Mouse (Mus musculus): ENCODE measurements at regions not wholly inside any gene's neighbourhood (a gene's known extent, or its start where the extent isn't known, plus 50 kb on each side); places are given as distances from the start of the nearest gene placed in this dataset.

DNA sequence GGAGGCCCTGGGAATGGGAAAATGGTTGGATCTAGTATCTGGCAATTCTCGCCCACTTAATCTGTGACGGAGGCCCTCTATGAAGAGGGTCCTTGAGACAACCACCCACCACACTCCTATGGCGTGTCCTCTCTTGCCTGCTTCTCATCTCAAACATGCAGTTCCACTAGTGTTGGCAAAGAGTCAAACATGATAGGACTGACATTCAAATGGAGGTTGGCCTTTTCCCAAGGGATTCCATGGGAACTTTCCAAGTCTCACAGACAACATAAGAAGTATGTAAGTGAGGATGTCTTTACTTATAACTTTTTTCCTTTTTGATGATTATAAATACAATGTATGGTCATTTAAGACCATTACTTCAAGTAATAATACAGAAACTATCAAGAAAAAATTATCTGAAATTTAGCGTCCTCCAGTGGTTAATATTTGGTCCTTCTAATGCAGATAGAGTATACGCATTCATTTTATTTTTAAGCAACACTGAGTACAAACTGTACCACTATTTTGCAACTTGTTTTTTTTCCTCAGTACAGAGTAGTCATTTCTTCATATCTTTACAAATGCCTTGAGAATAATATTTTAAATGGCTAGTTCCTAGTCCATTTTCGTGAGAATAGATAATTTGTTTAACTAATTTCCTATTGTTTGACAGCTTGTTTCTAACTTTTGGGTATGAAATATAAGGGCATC lies 280.2 kb downstream of the Foxo1 start:
- no peak for TF ChIP-seq CTCF (IDR thresholded peaks at IDR 0.05)
- no peak for TF ChIP-seq POLR2A (IDR thresholded peaks at IDR 0.05; ENCODE audit: insufficient read depth, low read depth, low read length)
